Mouse (Mus musculus) neural tube, embryonic 14.5 days (tissue): Measurements from ENCODE around the gene Tuba3a. TPM values are rescaled to one million over a fixed set of nuclear protein-coding genes. Genes with fewer than 3 reads are reported as not detected.

Experiments
- ATAC-seq: fragments of 200-750 bp; cut with Nextera tagmentation; 2 replicates; pipeline ENCODE4 v1.8.0; 2017; ENCODE audit warnings: low read depth, mild to moderate bottlenecking, moderate TSS enrichment, moderate library complexity
- H3K27ac ChIP-seq: fragments of 300-500 bp; sonication (generic); 2 replicates; pipeline ENCODE4 v1.5.1; 2014; ENCODE audit warnings: low read depth, mild to moderate bottlenecking, control low read depth, low read length, moderate library complexity, mixed read lengths
- H3K27me3 ChIP-seq: fragments of 300-500 bp; sonication (generic); 2 replicates; pipeline ENCODE4 v1.6.1; 2014; ENCODE audit warnings: low read length; ENCODE audit not compliant: control insufficient read depth, insufficient read depth
- H3K36me3 ChIP-seq: fragments of 300-500 bp; sonication (generic); 2 replicates; pipeline ENCODE4 v1.6.1; 2014; ENCODE audit warnings: low read length, mixed read lengths; ENCODE audit not compliant: control insufficient read depth, insufficient read depth
- H3K4me1 ChIP-seq: fragments of 300-500 bp; sonication (generic); 2 replicates; pipeline ENCODE4 v1.6.1; 2014; ENCODE audit warnings: low read length; ENCODE audit not compliant: control insufficient read depth, insufficient read depth
- H3K4me2 ChIP-seq: fragments of 300-500 bp; sonication (generic); 2 replicates; pipeline ENCODE4 v1.6.1; 2014; ENCODE audit warnings: mild to moderate bottlenecking, low read depth, low read length, control low read depth
- H3K4me3 ChIP-seq: fragments of 300-500 bp; sonication (generic); 2 replicates; pipeline ENCODE4 v1.5.1; 2014; ENCODE audit warnings: low read depth, low read length, control low read depth, mixed read lengths
- H3K9ac ChIP-seq: fragments of 300-500 bp; sonication (generic); replicated peaks from 2 replicates; pipeline ENCODE4 v1.6.1; 2014; ENCODE audit warnings: low read depth, mild to moderate bottlenecking, control low read depth, low read length, mixed read lengths
- H3K9me3 ChIP-seq: fragments of 300-500 bp; sonication (generic); 2 replicates; pipeline ENCODE4 v1.6.1; 2016; ENCODE audit warnings: low read length; ENCODE audit not compliant: control insufficient read depth
- WGBS: fragments of 180-500 bp; shearing (Covaris S2); extraction: QIAGEN DNeasy Blood & Tissue Kit; methylation state at CpG from one replicate; pipeline ENCODE4 v1.1.7; 2014; 5-methylcytosine and 5-hydroxymethylcytosine counted together
- polyA plus RNA-seq: library from polyadenylated mRNA; unstranded; fragments of >200 nt; fragmentation: Nextera tagmentation; extraction: Ambion mirVana; gene quantifications from 2 replicates; pipeline ENCODE4 v1.2.1, GENCODE M21; 2014

Gene Tuba3a
- polyA plus RNA-seq, 1 experiment from 2014 or later, result not detected

DNA sequence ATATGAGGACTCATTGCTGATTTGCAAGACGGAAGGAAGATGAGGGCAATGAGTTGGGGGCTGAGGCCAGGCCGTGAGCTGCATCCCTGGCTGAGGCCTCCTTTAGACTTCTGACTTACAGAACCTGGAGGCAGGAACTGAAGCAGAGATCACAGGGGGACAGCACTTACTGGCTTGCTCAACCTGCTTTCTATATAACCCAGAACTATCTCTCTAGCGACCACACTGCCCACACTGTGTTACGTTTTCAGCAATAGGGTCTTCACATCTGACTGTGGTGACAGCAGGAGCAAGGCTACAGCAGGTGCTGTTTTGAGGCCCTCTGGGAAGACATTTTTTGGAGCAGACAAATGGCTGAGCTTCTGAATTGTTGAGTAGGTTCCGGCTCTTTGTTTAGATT lies 45.2 kb downstream of the Tuba3a start:
- Histone ChIP-seq H3K9ac (no peak overlapping the region), H3K4me2 (no peak overlapping the region), H3K36me3 (no peaks in the 10 kb centered on the region), H3K4me1 (no peaks in the 10 kb centered on the region), H3K27me3 (no peaks in the 10 kb centered on the region), H3K4me3 (no peak overlapping the region), H3K27ac (no peak overlapping the region), H3K9me3 (no peaks in the 10 kb centered on the region)
- 71% methylated on average over 5 of the region's 5 CpGs for WGBS
- ATAC-seq, result no peak

DNA sequence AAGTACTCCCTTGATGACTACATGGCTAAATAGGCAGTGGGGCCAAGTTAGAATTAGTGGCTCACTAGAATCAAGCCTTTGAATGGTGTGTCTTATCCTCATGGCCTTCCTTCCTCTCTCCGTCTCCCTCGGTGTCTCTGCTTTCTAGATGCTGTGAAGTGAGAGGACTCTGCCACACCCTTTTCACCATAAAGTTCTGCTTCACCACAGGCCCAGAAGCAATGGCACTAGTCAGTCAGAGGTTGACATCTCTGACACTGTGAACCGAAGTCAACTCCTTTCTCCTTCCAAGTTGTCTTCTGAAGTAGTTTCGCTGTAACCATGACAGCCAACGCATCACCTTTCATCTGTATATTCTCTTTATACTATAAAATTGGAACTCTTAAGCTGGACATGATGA lies 46.3 kb downstream of the Tuba3a start:
- WGBS, result 97% methylated on average over 5 of the region's 5 CpGs

DNA sequence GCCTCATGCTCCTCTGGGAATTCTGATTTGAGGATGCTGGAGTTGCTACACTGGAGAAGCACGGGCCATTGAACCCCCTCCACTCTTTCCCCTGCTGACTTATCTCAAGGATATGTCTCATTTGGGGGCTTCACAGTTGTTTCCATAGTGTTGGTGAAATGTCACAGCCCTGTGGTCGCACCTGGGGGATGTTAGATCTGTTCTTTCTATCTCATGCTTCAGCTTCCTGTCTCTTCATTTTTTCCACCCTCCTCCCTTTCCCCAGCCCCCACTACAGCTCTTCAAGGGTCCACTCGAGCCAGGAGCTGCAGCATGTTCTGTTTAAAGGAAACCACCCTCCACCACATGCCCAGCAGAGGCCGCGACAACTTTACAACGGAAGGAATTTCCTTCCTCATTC lies 47.4 kb downstream of the Tuba3a start:
- Histone ChIP-seq H3K9ac (no peak overlapping the region), H3K4me2 (no peak overlapping the region), H3K36me3 (no peaks in the 10 kb centered on the region), H3K9me3 (no peaks in the 10 kb centered on the region), H3K4me1 (no peaks in the 10 kb centered on the region), H3K27me3 (no peaks in the 10 kb centered on the region), H3K27ac (no peak overlapping the region), H3K4me3 (no peak overlapping the region)
- ATAC-seq, result no peak
- WGBS, result 73% methylated on average over 6 of the region's 6 CpGs

More for the DNA sequence above, 46.3 kb downstream of the Tuba3a start:
- Histone ChIP-seq H3K4me1 (no peaks in the 10 kb centered on the region), H3K4me3 (no peak overlapping the region), H3K9me3 (no peaks in the 10 kb centered on the region), H3K4me2 (no peak overlapping the region), H3K27ac (no peak overlapping the region), H3K9ac (no peak overlapping the region), H3K36me3 (no peaks in the 10 kb centered on the region), H3K27me3 (no peaks in the 10 kb centered on the region)
- no peak for ATAC-seq

DNA sequence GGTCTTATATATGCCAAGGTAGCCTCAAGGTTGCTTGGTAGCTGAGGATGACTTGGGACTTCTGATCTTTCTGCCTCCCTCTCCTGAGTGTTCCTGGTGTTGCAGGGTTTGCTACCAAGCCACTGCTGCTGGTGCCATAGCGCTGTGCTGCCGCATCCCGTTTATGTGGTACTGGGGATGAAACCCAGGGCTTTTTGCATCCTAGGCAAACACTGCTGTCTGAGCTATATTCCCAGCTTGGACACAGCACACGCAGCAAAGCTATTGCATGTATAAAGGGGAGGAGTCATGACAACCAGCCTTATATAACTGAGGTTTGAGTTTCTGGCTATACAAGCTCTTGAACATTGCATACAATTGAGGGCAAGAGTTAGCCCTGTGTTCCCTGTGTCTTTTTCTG lies 48.4 kb downstream of the Tuba3a start:
- no peaks in the 10 kb centered on the region for H3K4me1 ChIP-seq
- H3K4me3 ChIP-seq, result no peak overlapping the region
- no peak for ATAC-seq
- no peak overlapping the region for H3K9ac ChIP-seq
- H3K4me2 ChIP-seq, result no peak overlapping the region
- 83% methylated on average over 4 of the region's 4 CpGs for WGBS
- no peaks in the 10 kb centered on the region for H3K9me3 ChIP-seq
- no peaks in the 10 kb centered on the region for H3K36me3 ChIP-seq
- no peaks in the 10 kb centered on the region for H3K27me3 ChIP-seq
- H3K27ac ChIP-seq, result no peak overlapping the region

DNA sequence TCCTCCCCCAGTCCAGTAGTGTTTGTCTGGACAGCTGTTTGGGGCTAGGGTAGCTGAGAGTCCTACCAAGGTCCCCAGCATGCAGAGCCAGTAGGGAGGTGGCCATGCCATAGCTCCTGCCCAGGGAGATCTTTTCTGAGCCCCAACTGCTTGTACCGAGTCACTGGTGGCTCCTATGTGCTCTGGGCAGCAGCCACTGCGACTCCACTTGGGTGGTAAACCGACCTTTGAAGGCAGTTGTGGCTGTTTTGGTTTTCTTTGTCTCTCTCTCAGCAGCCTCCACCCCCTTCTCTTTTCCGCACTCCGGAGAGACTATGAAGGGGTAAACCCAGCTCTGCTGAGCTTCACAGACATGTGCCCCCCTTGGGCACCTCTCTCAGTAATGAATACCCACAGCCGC lies 49.1 kb downstream of the Tuba3a start, which contains the start of gene Cd27:
TSS of gene Cd27 (minus strand) at position 229 of the 400 bp plus-strand sequence.
- Histone ChIP-seq H3K27ac (no peak within 1 kb of the TSS), H3K9me3 (no peaks in the 10 kb centered on the region), H3K4me3 (no peak within 1 kb of the TSS), H3K36me3 (no peaks in the 10 kb centered on the region), H3K4me1 (peaks cover under 1% of the 10 kb centered on the region), H3K4me2 (no peak within 1 kb of the TSS), H3K27me3 (no peaks in the 10 kb centered on the region), H3K9ac (no peak within 1 kb of the TSS)
- no peak for ATAC-seq
- 30% methylated on average over 6 of the region's 6 CpGs for WGBS

DNA sequence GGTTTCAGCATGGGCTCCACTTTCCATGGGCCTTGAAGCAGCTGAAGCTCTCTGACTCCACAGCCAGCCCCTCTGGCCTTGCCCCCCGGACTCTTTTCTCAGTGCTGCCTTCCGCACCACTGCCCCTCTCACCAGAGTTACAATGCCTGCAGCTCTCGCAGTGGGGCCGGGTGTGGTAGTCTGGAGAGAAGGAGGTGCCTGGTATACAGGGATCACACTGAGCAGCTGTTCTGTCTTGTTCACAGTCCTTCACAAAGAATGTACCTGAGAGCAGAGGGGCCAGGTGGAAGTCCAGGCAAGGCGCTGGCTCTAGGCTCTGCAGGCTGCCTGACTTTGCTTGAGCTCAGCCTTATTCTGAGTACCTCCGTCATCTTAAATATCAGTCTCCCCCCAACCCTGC lies 49.5 kb downstream of the Tuba3a start:
- H3K4me2 ChIP-seq, result no peak overlapping the region
- ATAC-seq, result no peak
- H3K36me3 ChIP-seq, result no peaks in the 10 kb centered on the region
- H3K4me1 ChIP-seq, result peaks cover 5% of the 10 kb centered on the region
- H3K9ac ChIP-seq, result no peak overlapping the region
- no peaks in the 10 kb centered on the region for H3K9me3 ChIP-seq
- no peak overlapping the region for H3K4me3 ChIP-seq
- H3K27me3 ChIP-seq, result no peaks in the 10 kb centered on the region
- no peak overlapping the region for H3K27ac ChIP-seq
- 56% methylated on average over 6 of the region's 6 CpGs for WGBS

DNA sequence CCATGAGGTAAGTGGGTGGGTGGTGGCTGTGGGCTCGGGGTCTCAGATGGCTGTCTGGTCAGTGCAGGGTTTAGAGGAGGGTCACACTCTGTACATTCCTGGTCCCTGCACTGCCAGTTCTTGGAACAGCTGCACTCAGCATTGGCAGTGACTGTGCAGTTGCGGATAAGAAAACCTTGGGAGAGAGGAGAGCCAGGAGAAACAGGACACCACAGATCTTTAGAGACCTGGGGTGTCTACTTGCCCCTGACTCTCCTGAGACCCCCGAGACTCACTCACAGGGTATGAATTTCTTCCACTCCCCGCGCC lies 51.4 kb downstream of the Tuba3a start:
- Histone ChIP-seq H3K4me1 (peaks cover 12% of the 10 kb centered on the region), H3K4me3 (no peak overlapping the region), H3K9me3 (no peaks in the 10 kb centered on the region), H3K27ac (no peak overlapping the region), H3K27me3 (no peaks in the 10 kb centered on the region), H3K4me2 (no peak overlapping the region), H3K9ac (no peak overlapping the region), H3K36me3 (no peaks in the 10 kb centered on the region)
- ATAC-seq, result no peak
- 78% methylated on average over 5 of the region's 5 CpGs for WGBS

DNA sequence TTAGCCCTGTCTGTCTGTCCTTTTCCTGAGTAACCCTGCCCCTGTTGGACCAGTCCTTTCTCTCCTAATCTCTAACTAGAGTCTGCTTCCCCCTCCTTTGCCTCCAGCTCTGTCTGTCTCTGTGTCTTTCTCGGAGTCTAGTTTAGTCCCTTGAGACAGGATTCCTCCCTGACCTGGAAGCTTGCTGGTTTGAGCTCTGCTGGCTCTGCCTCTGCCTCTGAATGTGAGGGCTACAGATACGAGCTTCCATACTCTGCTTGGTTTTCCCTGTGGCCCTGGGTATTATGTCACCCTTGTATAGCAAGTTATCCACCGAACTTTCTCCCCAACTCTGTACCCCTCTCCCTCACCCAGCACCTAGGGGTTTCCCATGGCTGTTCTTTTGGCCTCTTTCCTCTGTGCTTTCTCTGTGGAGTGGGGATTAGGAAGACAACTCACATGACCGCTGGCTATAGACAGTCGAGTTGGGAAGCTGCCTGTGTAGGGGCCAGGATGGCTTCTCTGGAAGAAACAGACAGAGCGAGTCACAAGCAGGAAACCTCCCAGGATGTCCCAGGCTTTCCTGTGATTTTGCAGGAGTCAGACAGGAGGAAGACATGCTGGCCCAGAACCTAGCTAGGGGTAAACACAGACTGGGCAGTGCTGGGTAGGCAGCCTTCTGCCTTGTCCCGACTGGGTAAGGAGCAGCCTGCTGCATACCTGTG lies 51.9 kb downstream of the Tuba3a start:
- Histone ChIP-seq H3K4me2 (no peak overlapping the region), H3K4me3 (no peak overlapping the region)

DNA sequence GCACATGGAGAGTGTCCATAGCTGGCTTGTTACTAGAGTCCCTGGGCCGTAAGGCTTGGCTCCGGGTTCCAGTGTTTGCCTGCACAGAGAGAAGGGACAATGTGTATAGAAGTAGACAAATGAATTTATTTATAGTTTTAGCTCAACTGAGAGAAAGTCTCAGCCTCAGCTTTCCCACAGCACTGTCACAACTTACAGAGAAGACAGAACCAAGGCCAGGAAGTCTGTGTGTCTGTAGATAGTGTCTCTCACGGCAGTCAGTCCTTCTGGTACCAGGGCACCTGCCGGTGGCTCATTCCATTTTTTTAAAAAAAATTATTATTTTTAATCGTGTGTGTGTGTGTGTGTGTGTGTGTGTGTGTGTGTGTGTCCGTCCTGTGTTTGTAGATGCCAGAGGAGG lies 53.3 kb downstream of the Tuba3a start:
- 81% methylated on average over 6 of the region's 6 CpGs for WGBS
- no peak overlapping the region for H3K9ac ChIP-seq
- no peaks in the 10 kb centered on the region for H3K36me3 ChIP-seq
- ATAC-seq, result no peak
- H3K4me2 ChIP-seq, result no peak overlapping the region
- no peaks in the 10 kb centered on the region for H3K9me3 ChIP-seq
- H3K4me1 ChIP-seq, result peaks cover 12% of the 10 kb centered on the region
- H3K27me3 ChIP-seq, result no peaks in the 10 kb centered on the region
- no peak overlapping the region for H3K4me3 ChIP-seq
- H3K27ac ChIP-seq, result no peak overlapping the region

More for the DNA sequence above, 51.9 kb downstream of the Tuba3a start:
- Histone ChIP-seq H3K27me3 (no peaks in the 10 kb centered on the region), H3K9ac (no peak overlapping the region), H3K36me3 (no peaks in the 10 kb centered on the region), H3K4me1 (peaks cover 12% of the 10 kb centered on the region), H3K9me3 (no peaks in the 10 kb centered on the region), H3K27ac (no peak overlapping the region)
- WGBS, result 78% methylated on average over 7 of the region's 7 CpGs
- ATAC-seq, result no peak
